Mouse (Mus musculus) small intestine, adult 2 months (tissue): ENCODE measurements around the gene Adamtsl1.

ENCODE experiments used
- CTCF ChIP-seq: fragments of 200-500 bp; IDR thresholded peaks from 2 replicates; pipeline ENCODE4 v1.5.1; 2012; ENCODE audit warnings: low read depth, mild to moderate bottlenecking, control low read depth, inconsistent platforms, low read length, moderate library complexity, mixed read lengths; ENCODE audit not compliant: insufficient replicate concordance, insufficient read length; ENCODE audit errors: extremely low read depth
- POLR2A ChIP-seq: fragments of 200-500 bp; IDR thresholded peaks from 2 replicates; pipeline ENCODE4 v1.6.1; 2012; ENCODE audit warnings: low read depth, mild to moderate bottlenecking, control low read depth, inconsistent platforms, low read length, moderate library complexity

DNA sequence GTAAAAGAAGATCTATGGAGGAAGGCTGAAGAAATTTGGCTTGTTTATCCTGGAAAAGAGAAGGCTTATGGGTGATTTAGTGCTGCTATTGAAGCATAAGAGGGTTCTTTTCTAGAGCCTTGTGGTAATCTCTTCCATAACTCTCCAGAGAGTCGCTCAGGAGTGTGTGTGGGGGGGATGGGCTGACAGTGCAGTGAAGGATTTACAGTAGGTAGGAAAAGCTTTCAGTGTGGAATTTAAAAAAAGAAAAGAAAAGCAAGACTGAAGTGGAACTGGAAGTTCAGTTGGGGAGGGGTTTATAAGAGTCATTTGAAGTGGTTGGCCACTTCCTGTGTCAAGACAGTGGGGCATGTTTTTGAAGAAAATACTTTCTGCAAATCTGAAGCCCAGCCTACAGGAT lies 155.8 kb downstream of the Adamtsl1 start:
- no peak for TF ChIP-seq CTCF
- TF ChIP-seq POLR2A, result no peak
